Mouse (Mus musculus) forebrain, embryonic 10.5 days (tissue): ENCODE data around the gene Nuak1. TPM values are rescaled to one million over a fixed set of nuclear protein-coding genes. Genes with fewer than 3 reads are reported as not detected.

Experiments used
- DNase-seq: peaks from one replicate; pipeline ENCODE4 v3.0.0-alpha.2; 2017; ENCODE audit warnings: low spot score; ENCODE audit errors: extremely low spot score
- H3K27ac ChIP-seq: fragments of 300-500 bp; sonication (generic); 2 replicates; pipeline ENCODE4 v1.5.1; 2016; ENCODE audit warnings: mild to moderate bottlenecking
- H3K27me3 ChIP-seq: fragments of 300-500 bp; sonication (generic); 2 replicates; pipeline ENCODE4 v1.6.1; 2016; ENCODE audit warnings: mild to moderate bottlenecking; ENCODE audit not compliant: poor library complexity, severe bottlenecking
- H3K36me3 ChIP-seq: fragments of 300-500 bp; sonication (generic); replicated peaks from 2 replicates; pipeline ENCODE4 v1.6.1; 2016; ENCODE audit warnings: mild to moderate bottlenecking, moderate library complexity
- H3K4me1 ChIP-seq: fragments of 300-500 bp; sonication (generic); 2 replicates; pipeline ENCODE4 v1.6.1; 2016
- H3K4me3 ChIP-seq: fragments of 300-500 bp; sonication (generic); 2 replicates; pipeline ENCODE4 v1.5.1; 2016; ENCODE audit warnings: mild to moderate bottlenecking, moderate library complexity
- H3K9me3 ChIP-seq: fragments of 300-500 bp; sonication (generic); 2 replicates; pipeline ENCODE4 v1.6.1; 2016; ENCODE audit warnings: mild to moderate bottlenecking, moderate library complexity
- WGBS: fragments of 180-500 bp; shearing (Covaris S2); methylation state at CpG from one replicate; pipeline ENCODE4 v1.1.7; 2016; 5-methylcytosine and 5-hydroxymethylcytosine counted together
- polyA plus RNA-seq: library from polyadenylated mRNA; unstranded; fragments of >200 nt; fragmentation: Nextera tagmentation; extraction: Ambion mirVana; gene quantifications from 2 replicates; pipeline ENCODE4 v1.2.1, GENCODE M21; 2016

Gene Nuak1
- polyA plus RNA-seq, 1 experiment from 2014 or later = 2.4 TPM

DNA sequence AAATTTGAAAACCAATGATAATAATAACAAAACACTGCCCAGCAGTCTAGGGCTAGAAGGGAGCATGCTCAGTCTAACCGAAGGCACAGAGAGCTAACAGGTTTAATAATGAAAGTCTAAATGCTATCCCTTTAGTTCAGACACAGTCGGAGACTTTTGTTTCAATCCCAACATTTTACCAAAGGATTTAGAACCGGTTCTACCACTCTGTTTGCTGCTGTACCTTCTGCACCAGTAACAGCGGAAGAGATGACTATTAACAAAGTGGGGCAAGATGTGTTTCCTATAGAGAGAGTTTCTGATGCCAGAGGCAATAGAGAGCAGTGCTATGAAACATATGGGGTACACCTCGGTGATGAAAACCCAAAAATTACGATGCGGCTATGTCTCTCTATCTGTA is 76.6 kb downstream of the Nuak1 start:
- H3K27ac ChIP-seq = no peak overlapping the region
- H3K4me3 ChIP-seq = no peak overlapping the region
- WGBS = 85% methylated on average over 7 of the region's 7 CpGs
- no peak for DNase-seq
- H3K36me3 ChIP-seq = no peaks in the 10 kb centered on the region
- H3K27me3 ChIP-seq = no peaks in the 10 kb centered on the region
- H3K9me3 ChIP-seq = no peaks in the 10 kb centered on the region
- no peaks in the 10 kb centered on the region for H3K4me1 ChIP-seq

GRCm38 (mm10) chr10:84360953-84361352 is 79.4 kb downstream of the Nuak1 start:
- H3K9me3 ChIP-seq = no peaks in the 10 kb centered on the region

DNA sequence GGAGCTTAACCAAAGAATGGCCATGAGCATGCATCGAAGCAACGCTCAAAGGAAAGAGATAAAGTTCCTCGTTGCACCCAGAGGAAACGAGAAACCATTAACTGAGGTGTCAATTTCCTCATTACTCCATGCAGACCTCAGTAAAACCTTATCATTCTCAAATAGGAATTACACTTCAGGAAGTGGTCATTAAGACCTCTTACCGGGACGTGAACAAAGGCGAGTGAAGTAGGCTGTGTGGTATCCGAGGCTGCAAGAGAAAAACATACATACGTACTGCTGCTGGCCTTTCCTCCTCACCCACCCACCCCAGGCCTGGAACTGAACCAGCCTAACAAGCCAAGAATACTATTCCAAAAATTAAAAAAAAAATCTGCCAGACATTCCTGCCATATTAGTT is 80.0 kb downstream of the Nuak1 start:
- Histone ChIP-seq H3K9me3 (no peaks in the 10 kb centered on the region), H3K27me3 (no peaks in the 10 kb centered on the region), H3K4me3 (no peak overlapping the region), H3K36me3 (no peaks in the 10 kb centered on the region), H3K27ac (no peak overlapping the region), H3K4me1 (no peaks in the 10 kb centered on the region)
- WGBS = 93% methylated on average over 9 of the region's 9 CpGs
- DNase-seq = no peak

More at GRCm38 (mm10) chr10:84360953-84361352, 79.4 kb downstream of the Nuak1 start:
- H3K4me1 ChIP-seq = no peaks in the 10 kb centered on the region
- no peak overlapping the region for H3K27ac ChIP-seq
- WGBS = 98% methylated on average over 4 of the region's 4 CpGs
- no peaks in the 10 kb centered on the region for H3K27me3 ChIP-seq
- no peak for DNase-seq
- H3K36me3 ChIP-seq = no peaks in the 10 kb centered on the region
- no peak overlapping the region for H3K4me3 ChIP-seq

- WGBS = 91% methylated on average over 4 of the region's 4 CpGs
- Histone ChIP-seq H3K27ac (no peak overlapping the region), H3K9me3 (no peaks in the 10 kb centered on the region), H3K27me3 (no peaks in the 10 kb centered on the region), H3K4me1 (no peaks in the 10 kb centered on the region), H3K36me3 (no peaks in the 10 kb centered on the region), H3K4me3 (no peak overlapping the region)
- DNase-seq = no peak
Measured at GRCm38 (mm10) chr10:84358738-84359120, 81.7 kb downstream of the Nuak1 start.

- Histone ChIP-seq H3K27ac (no peak overlapping the region), H3K4me1 (no peaks in the 10 kb centered on the region), H3K27me3 (no peaks in the 10 kb centered on the region), H3K4me3 (no peak overlapping the region), H3K36me3 (no peaks in the 10 kb centered on the region), H3K9me3 (no peaks in the 10 kb centered on the region)
- 78% methylated on average over 4 of the region's 4 CpGs for WGBS
- no peak for DNase-seq
Measured at GRCm38 (mm10) chr10:84357997-84358737, 82.2 kb downstream of the Nuak1 start.

DNA sequence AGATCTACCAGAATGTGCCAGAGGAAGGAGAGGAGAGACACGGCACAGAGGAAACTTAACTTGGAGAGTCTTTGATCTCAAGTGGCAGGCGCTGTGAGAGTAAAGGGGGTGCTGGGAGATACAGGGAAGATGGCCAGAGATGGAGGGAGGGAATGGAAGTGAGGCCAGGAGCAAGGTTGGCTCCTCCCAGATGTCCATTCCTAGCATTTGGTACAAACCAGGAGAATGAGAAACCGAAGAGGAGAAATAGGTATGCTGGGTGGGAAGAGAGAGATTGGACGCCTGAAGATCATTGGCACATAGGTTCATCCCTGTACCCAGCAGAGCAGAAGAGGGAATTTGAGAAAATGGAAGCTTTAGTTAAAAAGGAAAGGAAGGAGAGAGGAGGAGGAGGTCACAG is 82.8 kb downstream of the Nuak1 start:
- no peaks in the 10 kb centered on the region for H3K27me3 ChIP-seq
- H3K9me3 ChIP-seq = no peaks in the 10 kb centered on the region
- no peak overlapping the region for H3K27ac ChIP-seq
- no peaks in the 10 kb centered on the region for H3K4me1 ChIP-seq
- DNase-seq = no peak
- H3K4me3 ChIP-seq = no peak overlapping the region
- WGBS = 88% methylated on average over 4 of the region's 4 CpGs
- no peaks in the 10 kb centered on the region for H3K36me3 ChIP-seq

DNA sequence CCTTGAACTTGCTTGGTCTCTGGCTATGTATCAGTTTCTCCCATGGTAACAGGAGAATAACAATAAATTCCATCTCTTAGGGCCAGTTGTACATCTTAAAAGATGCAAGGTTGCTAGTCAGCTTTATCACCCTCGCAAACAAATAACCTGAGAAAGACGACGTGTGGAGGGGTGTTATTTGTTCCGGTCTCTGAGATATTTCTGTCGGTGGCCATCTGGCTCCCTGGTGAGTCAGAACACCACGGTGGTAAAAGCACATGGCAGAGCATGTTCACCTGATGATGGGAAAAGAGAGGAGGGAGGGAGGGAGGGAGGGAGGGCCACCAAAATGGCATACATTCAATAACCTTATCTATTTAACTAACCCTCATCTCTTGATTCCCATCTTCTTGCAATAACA is 86.1 kb downstream of the Nuak1 start:
- WGBS = 92% methylated on average over 6 of the region's 6 CpGs
- no peaks in the 10 kb centered on the region for H3K27me3 ChIP-seq
- no peak for DNase-seq
- H3K9me3 ChIP-seq = no peaks in the 10 kb centered on the region
- no peaks in the 10 kb centered on the region for H3K36me3 ChIP-seq
- no peak overlapping the region for H3K27ac ChIP-seq
- H3K4me1 ChIP-seq = no peaks in the 10 kb centered on the region
- H3K4me3 ChIP-seq = no peak overlapping the region

GRCm38 (mm10) chr10:84345730-84346129 is 94.7 kb downstream of the Nuak1 start:
- no peaks in the 10 kb centered on the region for H3K9me3 ChIP-seq
- H3K36me3 ChIP-seq = no peaks in the 10 kb centered on the region
- no peak overlapping the region for H3K4me3 ChIP-seq
- H3K27me3 ChIP-seq = no peaks in the 10 kb centered on the region
- H3K4me1 ChIP-seq = no peaks in the 10 kb centered on the region
- WGBS = 76% methylated on average over 5 of the region's 5 CpGs
- H3K27ac ChIP-seq = no peak overlapping the region
- no peak for DNase-seq

GRCm38 (mm10) chr10:84343536-84343935 is 96.9 kb downstream of the Nuak1 start:
- DNase-seq = no peak
- H3K9me3 ChIP-seq = no peaks in the 10 kb centered on the region

GRCm38 (mm10) chr10:84339456-84339855 is 100.9 kb downstream of the Nuak1 start:
- H3K27me3 ChIP-seq = no peaks in the 10 kb centered on the region
- no peak overlapping the region for H3K4me3 ChIP-seq
- no peak overlapping the region for H3K27ac ChIP-seq
- no peaks in the 10 kb centered on the region for H3K36me3 ChIP-seq
- no peak for DNase-seq
- 64% methylated on average over 4 of the region's 4 CpGs for WGBS
- no peaks in the 10 kb centered on the region; the same call in 1 of the 2 replicates for H3K9me3 ChIP-seq
- no peaks in the 10 kb centered on the region for H3K4me1 ChIP-seq

More at GRCm38 (mm10) chr10:84343536-84343935, 96.9 kb downstream of the Nuak1 start:
- Histone ChIP-seq H3K36me3 (no peaks in the 10 kb centered on the region), H3K27me3 (no peaks in the 10 kb centered on the region), H3K4me3 (no peak overlapping the region), H3K27ac (no peak overlapping the region), H3K4me1 (no peaks in the 10 kb centered on the region)
- WGBS = 91% methylated on average over 2 of the region's 2 CpGs

DNA sequence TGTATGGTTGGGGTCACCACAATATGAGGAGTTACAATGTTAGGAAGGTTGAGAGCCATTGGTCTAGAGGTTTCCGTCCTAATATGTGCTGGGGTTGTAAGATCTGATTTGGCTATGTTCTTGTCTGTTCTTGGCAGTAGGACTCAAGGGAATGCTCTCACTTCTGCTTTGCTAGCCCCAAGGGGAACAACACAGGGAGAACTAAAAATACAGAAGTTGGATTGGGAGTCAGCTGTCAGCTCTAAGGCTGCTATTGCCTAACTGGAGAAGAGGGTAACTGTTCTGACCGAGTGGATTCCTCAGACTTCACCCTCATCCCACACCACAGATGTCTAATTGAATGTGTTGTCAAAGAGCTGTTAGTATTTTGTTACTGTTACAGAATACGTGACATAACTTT is 101.6 kb downstream of the Nuak1 start:
- no peak for DNase-seq
- no peaks in the 10 kb centered on the region for H3K4me1 ChIP-seq
- H3K27ac ChIP-seq = no peak overlapping the region
- H3K9me3 ChIP-seq = no peaks in the 10 kb centered on the region; the same call in 1 of the 2 replicates
- no peaks in the 10 kb centered on the region for H3K36me3 ChIP-seq
- 90% methylated on average over 3 of the region's 3 CpGs for whole genome bisulfite sequencing
- H3K4me3 ChIP-seq = no peak overlapping the region
- H3K27me3 ChIP-seq = no peaks in the 10 kb centered on the region

DNA sequence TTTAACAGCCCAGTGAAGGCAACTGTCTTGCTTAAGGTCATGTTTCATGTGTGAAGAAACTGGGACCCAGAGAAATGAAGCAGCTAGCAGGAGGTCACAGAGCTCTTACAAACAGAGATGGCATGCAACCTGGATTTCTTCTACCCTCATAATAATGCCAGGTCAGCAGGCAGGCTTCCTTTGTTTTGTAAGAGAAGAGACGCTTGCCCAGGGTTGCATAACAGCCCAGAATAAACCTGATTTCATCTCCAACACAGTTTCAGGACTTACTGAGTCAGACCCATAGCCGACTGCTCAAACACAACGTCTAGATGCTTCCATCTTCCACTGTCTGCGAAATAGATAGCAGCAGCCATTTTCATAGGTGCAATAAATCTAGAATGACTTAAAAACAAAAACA is 105.0 kb downstream of the Nuak1 start:
- Histone ChIP-seq H3K27me3 (no peaks in the 10 kb centered on the region), H3K27ac (no peak overlapping the region), H3K36me3 (no peaks in the 10 kb centered on the region), H3K4me1 (no peaks in the 10 kb centered on the region), H3K4me3 (no peak overlapping the region), H3K9me3 (peaks cover 4% of the 10 kb centered on the region; the same call in 1 of the 2 replicates)
- no peak for DNase-seq
- 85% methylated on average over 4 of the region's 4 CpGs for WGBS

DNA sequence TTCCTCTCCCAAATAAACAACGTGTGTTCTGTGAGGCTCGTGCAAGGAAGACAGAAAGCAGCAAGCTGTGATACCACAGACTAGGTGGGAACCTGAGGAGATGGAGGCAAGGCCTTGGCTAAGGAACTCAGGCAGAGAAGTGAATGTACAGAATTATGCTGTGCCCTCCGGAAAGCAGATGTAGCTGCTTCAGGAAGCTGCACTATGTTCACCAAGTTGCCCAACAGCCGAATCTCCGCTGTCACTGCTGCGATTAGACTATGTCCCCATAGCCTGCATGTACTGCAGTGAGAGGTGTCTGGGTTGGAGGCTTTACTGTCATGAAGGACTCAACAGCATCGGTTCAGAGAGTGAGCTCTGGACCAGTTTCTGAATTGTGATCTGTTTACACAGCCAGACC is 110.6 kb downstream of the Nuak1 start:
- 91% methylated on average over 7 of the region's 7 CpGs for WGBS
- Histone ChIP-seq H3K27ac (no peak overlapping the region), H3K36me3 (no peaks in the 10 kb centered on the region), H3K27me3 (no peaks in the 10 kb centered on the region), H3K4me1 (no peaks in the 10 kb centered on the region), H3K9me3 (peaks cover 4% of the 10 kb centered on the region; the same call in 1 of the 2 replicates), H3K4me3 (no peak overlapping the region)
- no peak for DNase-seq
